Mouse (Mus musculus) embryonic facial prominence, embryonic 11.5 days (tissue): ENCODE data around the gene Nthl1. TPM values are rescaled to one million over a fixed set of nuclear protein-coding genes. Genes with fewer than 3 reads are reported as not detected.

Experiments
- ATAC-seq: fragments of 200-750 bp; cut with Nextera tagmentation; replicated peaks from 2 replicates; pipeline ENCODE4 v1.8.0; 2017; ENCODE audit warnings: low read depth; ENCODE audit not compliant: insufficient number of reproducible peaks, low FRiP score, low TSS enrichment
- DNase-seq: peaks from one replicate; pipeline ENCODE4 v3.0.0-alpha.2; 2015; ENCODE audit warnings: low spot score
- H3K27ac ChIP-seq: fragments of 300-500 bp; sonication (generic); replicated peaks from 2 replicates; pipeline ENCODE4 v1.5.1; 2014; ENCODE audit warnings: mild to moderate bottlenecking, low read depth, low read length, control low read depth
- H3K27me3 ChIP-seq: fragments of 300-500 bp; sonication (generic); 2 replicates; pipeline ENCODE4 v1.6.1; 2014; ENCODE audit warnings: mild to moderate bottlenecking, low read length, moderate library complexity, mixed read lengths; ENCODE audit not compliant: control insufficient read depth, insufficient read depth
- H3K36me3 ChIP-seq: fragments of 300-500 bp; sonication (generic); replicated peaks from 2 replicates; pipeline ENCODE4 v1.6.1; 2014; ENCODE audit warnings: low read depth, mild to moderate bottlenecking, low read length, moderate library complexity, mixed read lengths; ENCODE audit not compliant: control insufficient read depth, insufficient read depth
- H3K4me1 ChIP-seq: fragments of 300-500 bp; sonication (generic); 2 replicates; pipeline ENCODE4 v1.6.1; 2014; ENCODE audit warnings: low read length, mixed read lengths; ENCODE audit not compliant: control insufficient read depth, insufficient read depth
- H3K4me2 ChIP-seq: fragments of 300-500 bp; sonication (generic); 2 replicates; pipeline ENCODE4 v1.6.1; 2014; ENCODE audit warnings: low read depth, mild to moderate bottlenecking, control low read depth, low read length, moderate library complexity
- H3K4me3 ChIP-seq: fragments of 300-500 bp; sonication (generic); 2 replicates; pipeline ENCODE4 v1.5.1; 2014; ENCODE audit warnings: low read depth, low read length, control low read depth
- H3K9ac ChIP-seq: fragments of 300-500 bp; sonication (generic); replicated peaks from 2 replicates; pipeline ENCODE4 v1.6.1; 2014; ENCODE audit warnings: mild to moderate bottlenecking, control low read depth, low read length
- H3K9me3 ChIP-seq: fragments of 300-500 bp; sonication (generic); replicated peaks from 2 replicates; pipeline ENCODE4 v1.6.1; 2016; ENCODE audit warnings: mild to moderate bottlenecking, low read length, inconsistent platforms, mixed read lengths; ENCODE audit not compliant: control insufficient read depth
- WGBS: fragments of 180-500 bp; shearing (Covaris S2); extraction: QIAGEN DNeasy Blood & Tissue Kit; methylation state at CpG from one replicate; pipeline ENCODE4 v1.1.7; 2014; 5-methylcytosine and 5-hydroxymethylcytosine counted together
- polyA plus RNA-seq: library from polyadenylated mRNA; unstranded; fragments of >200 nt; fragmentation: Nextera tagmentation; extraction: Ambion mirVana; gene quantifications from 2 replicates; pipeline ENCODE4 v1.2.1, GENCODE M21; 2014

Nthl1 gene
- polyA plus RNA-seq = 18.6 and 22.9 TPM in 2 replicates

DNA sequence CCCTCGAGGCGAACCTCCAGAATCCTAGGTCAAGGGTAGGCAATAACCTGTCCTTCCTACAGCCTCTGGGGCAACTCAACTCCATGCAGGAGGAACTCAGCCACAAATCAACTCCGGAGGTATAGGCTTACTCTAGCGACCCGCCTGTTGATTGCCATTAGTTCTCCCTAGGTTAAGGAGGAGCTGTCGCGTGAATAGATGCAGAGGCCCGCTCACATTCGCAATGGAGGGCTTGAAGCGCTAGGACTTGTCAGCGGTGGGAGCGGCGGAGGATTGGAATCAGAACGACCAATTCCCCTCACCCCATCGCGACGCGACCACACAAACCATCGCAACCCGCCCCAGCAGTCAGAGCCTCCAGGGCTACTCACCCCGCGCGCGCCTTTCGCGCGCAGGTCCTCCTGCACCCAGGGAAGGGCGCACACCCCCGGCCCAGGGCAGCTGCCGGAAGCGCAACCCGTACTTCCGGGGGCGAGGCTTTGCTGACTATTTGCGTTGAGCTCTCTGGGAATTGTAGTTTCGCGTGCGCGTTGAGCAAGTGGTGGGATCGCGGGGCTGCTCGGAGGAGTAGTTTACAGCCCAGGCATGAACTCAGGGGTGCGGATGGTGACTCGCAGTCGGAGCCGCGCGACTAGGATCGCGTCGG, at the start of gene Nthl1, which contains the start of gene Tsc2:
Gene Nthl1, plus strand, starts transcription at position 514 of the 646 bp plus-strand sequence.
Gene Tsc2, minus strand, starts transcription at position 464 of the 646 bp plus-strand sequence.
- 2% methylated on average over 51 of the region's 51 CpGs for WGBS
- peak; percentile 86 for ATAC-seq
- H3K9me3 ChIP-seq = no peaks in the 10 kb centered on the region
- no peaks in the 10 kb centered on the region for H3K27me3 ChIP-seq
- H3K9ac ChIP-seq = peak within 1 kb of the TSS; percentile 76
- peak within 1 kb of the TSS; percentile 68; the same call in 1 of the 2 replicates for H3K27ac ChIP-seq
- H3K36me3 ChIP-seq = peaks cover 3% of the 10 kb centered on the region
- H3K4me2 ChIP-seq = peak within 1 kb of the TSS; percentile 65
- peak within 1 kb of the TSS; percentile 69 for H3K4me3 ChIP-seq
- H3K4me1 ChIP-seq = peaks cover 6% of the 10 kb centered on the region; the same call in 1 of the 2 replicates
- peak; percentile 96 for DNase-seq

DNA sequence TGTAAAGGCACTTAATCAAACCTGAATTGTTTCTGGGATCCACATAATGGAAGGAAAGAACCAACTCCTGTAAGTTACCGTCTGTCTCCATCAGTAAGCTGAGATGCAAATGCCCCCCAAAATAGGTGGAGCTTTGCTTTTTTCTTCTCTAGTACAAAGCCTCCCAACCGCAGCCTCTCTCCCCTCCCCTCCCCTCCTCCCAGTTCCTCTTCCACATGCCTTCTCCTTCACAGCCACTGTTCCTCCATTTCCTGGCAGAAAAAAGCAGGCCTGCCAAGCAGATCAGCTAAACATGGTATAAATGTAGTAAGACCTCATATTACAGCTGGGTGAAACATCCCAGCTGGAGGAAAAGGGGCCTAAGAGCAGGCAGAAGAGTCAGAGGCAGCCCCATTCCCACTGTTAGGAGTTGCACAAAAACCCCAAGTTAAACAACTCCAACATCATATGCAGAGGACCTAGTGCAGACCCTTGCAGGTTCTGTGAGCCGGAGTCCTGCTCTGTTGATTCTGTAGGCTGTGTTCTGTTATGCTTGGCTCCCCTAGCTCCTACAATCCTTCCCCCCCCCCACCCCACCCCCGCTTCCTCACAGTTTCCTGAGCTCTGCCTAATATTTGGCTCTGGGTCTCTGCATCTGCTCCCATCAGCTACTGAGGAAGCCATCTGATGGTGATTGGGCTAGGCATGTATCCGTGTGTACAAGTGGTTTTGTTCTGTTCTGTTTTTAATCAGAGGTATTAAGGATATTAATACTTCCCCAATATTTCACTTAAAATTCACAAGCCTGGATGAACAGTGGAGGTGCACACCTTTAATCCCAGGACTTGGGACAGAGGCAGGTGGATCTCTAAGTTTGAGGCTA, 48.6 kb upstream of the Nthl1 start:
- WGBS = 66% methylated on average over 5 of the region's 5 CpGs
- H3K4me3 ChIP-seq = no peak overlapping the region
- peaks cover 13% of the 10 kb centered on the region for H3K36me3 ChIP-seq

DNA sequence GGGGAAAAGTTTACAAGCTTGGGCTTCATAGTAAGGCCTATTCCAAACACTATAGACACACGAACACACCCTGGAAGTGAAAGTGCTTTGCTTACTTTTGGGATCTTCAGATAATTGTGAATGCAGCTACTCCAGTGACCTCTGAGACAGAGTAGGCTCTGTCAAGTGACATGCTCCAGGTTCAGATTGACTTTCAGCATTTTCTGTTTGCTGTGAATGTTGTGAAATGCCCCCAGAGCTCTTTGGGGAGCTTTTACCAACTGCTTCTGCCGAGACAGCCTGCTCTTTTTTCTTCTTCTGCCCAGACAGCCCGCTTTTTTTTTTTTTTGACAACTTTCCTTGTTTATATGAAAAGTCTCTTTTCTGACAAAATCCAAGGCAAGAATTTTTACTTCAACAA, 48.0 kb upstream of the Nthl1 start:
- DNase-seq (no peak), ATAC-seq (no peak)
- Histone ChIP-seq H3K9me3 (no peaks in the 10 kb centered on the region), H3K27ac (no peak overlapping the region), H3K27me3 (no peaks in the 10 kb centered on the region), H3K4me2 (no peak overlapping the region), H3K9ac (no peak overlapping the region), H3K4me3 (no peak overlapping the region), H3K4me1 (no peaks in the 10 kb centered on the region), H3K36me3 (peaks cover 13% of the 10 kb centered on the region)
- WGBS = 75% methylated on average over 3 of the region's 3 CpGs

More for the DNA sequence above, 48.6 kb upstream of the Nthl1 start:
- Histone ChIP-seq H3K4me2 (no peak overlapping the region), H3K27ac (no peak overlapping the region), H3K9me3 (no peaks in the 10 kb centered on the region), H3K27me3 (no peaks in the 10 kb centered on the region), H3K9ac (no peak overlapping the region), H3K4me1 (no peaks in the 10 kb centered on the region)
- ATAC-seq (no peak), DNase-seq (no peak)

DNA sequence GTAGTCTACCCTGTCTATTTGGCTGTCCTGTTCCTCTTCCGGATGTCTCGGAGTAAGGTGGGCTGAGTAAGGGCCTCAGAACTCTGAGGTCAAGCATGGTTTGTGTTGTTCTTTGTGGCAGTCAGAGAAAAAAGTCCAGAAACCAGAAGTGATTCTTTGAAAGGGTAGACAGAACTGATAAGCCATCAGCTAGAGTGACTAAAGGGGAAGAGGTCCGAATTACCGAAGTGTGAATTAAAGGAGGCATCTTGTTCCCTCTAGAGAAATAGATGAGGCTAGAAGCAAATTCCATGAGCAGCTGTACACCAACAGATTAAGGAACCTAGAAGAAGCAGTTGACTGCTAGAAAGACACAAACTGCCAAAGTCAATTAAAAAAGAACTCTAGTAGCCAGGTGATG, 45.9 kb upstream of the Nthl1 start:
- H3K27me3 ChIP-seq = no peaks in the 10 kb centered on the region
- no peak overlapping the region for H3K9ac ChIP-seq
- ATAC-seq (no peak), DNase-seq (no peak)
- H3K9me3 ChIP-seq = no peaks in the 10 kb centered on the region
- no peak overlapping the region for H3K4me2 ChIP-seq
- H3K27ac ChIP-seq = no peak overlapping the region
- no peak overlapping the region for H3K4me3 ChIP-seq
- H3K36me3 ChIP-seq = peaks cover 16% of the 10 kb centered on the region
- WGBS = 96% methylated on average over 4 of the region's 4 CpGs
- H3K4me1 ChIP-seq = no peaks in the 10 kb centered on the region

DNA sequence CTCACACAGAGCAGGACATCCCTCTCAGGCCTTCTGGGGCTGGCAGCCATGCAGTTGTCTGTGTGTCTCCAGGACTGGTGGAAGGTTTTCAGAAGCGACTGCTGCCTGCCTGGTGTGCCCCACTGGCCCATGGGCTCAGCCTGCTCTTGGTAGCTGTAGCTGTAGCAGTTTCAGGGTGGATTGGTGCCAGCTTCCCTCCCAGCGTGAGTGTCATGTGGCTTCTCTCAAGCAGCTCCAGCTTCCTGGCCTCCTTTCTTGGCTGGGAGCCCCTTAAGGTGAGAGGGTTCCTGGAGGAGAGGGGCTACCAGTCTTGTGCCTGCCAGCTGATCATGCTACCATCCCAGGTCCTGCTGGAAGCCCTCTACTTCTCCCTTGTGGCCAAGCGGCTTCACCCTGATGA, 41.5 kb upstream of the Nthl1 start:
- Histone ChIP-seq H3K27me3 (no peaks in the 10 kb centered on the region), H3K4me1 (no peaks in the 10 kb centered on the region), H3K4me2 (no peak overlapping the region), H3K27ac (no peak overlapping the region), H3K36me3 (peaks cover 8% of the 10 kb centered on the region), H3K9ac (no peak overlapping the region), H3K9me3 (no peaks in the 10 kb centered on the region), H3K4me3 (no peak overlapping the region)
- DNase-seq (no peak), ATAC-seq (no peak)
- 92% methylated on average over 3 of the region's 3 CpGs for WGBS

DNA sequence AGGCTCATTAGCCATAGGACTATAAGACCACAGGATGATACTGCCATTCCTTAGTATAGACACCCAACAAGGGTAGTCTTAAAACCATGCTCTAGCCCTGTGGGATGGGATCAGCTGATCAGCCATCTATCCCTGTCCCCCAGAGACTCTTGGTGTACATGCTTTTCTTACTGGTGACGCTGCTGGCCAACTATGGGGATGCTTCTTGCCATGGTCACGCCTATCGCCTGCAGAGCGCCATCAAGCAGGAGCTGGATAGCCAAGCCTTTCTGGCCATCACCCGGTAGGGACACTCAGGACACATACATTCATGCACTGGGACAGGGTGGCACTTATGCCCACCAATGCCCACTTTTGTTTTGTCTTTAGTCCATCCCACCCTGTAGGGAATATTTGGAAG, 40.8 kb upstream of the Nthl1 start:
- ATAC-seq = no peak
- Histone ChIP-seq H3K27ac (no peak overlapping the region), H3K4me2 (no peak overlapping the region), H3K36me3 (peaks cover 7% of the 10 kb centered on the region), H3K27me3 (no peaks in the 10 kb centered on the region), H3K9ac (no peak overlapping the region), H3K4me3 (no peak overlapping the region), H3K4me1 (no peaks in the 10 kb centered on the region), H3K9me3 (no peaks in the 10 kb centered on the region)
- 92% methylated on average over 5 of the region's 5 CpGs for WGBS
- DNase-seq = no peak

DNA sequence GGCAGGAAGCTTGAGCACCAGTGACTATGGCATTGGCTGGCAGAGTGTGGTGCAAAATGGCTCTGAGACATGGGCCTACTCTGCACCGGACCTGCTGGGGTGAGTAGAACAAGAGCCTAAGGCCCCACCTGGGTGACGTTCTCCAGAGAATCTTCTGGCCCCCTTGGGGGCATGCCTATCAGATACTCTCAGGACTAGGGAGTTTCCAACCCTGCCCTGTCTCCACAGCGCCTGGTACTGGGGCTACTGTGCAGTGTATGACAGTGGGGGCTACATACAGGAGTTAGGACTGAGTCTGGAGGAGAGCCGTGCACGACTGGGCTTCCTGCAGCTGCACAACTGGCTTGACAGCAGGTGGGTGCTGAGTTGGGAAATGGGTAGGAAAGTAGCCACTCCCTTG, 39.2 kb upstream of the Nthl1 start:
- WGBS = 85% methylated on average over 5 of the region's 5 CpGs
- DNase-seq (no peak), ATAC-seq (no peak)
- Histone ChIP-seq H3K27me3 (no peaks in the 10 kb centered on the region), H3K4me1 (no peaks in the 10 kb centered on the region), H3K36me3 (peaks cover 6% of the 10 kb centered on the region), H3K4me3 (no peak overlapping the region), H3K27ac (no peak overlapping the region), H3K9me3 (no peaks in the 10 kb centered on the region), H3K9ac (no peak overlapping the region), H3K4me2 (no peak overlapping the region)
